Mouse (Mus musculus) liver, postnatal 0 days (tissue): ENCODE results near the gene Best2.

Experiments used
- CTCF ChIP-seq: sonication (generic); IDR thresholded peaks from 2 replicates; pipeline ENCODE4 v1.5.1; 2016; ENCODE audit warnings: antibody characterized with exemption, low read depth
- EP300 ChIP-seq: IDR thresholded peaks from 2 replicates; pipeline ENCODE4 v1.6.1; 2016; ENCODE audit warnings: antibody characterized with exemption, low read depth, mild to moderate bottlenecking

DNA sequence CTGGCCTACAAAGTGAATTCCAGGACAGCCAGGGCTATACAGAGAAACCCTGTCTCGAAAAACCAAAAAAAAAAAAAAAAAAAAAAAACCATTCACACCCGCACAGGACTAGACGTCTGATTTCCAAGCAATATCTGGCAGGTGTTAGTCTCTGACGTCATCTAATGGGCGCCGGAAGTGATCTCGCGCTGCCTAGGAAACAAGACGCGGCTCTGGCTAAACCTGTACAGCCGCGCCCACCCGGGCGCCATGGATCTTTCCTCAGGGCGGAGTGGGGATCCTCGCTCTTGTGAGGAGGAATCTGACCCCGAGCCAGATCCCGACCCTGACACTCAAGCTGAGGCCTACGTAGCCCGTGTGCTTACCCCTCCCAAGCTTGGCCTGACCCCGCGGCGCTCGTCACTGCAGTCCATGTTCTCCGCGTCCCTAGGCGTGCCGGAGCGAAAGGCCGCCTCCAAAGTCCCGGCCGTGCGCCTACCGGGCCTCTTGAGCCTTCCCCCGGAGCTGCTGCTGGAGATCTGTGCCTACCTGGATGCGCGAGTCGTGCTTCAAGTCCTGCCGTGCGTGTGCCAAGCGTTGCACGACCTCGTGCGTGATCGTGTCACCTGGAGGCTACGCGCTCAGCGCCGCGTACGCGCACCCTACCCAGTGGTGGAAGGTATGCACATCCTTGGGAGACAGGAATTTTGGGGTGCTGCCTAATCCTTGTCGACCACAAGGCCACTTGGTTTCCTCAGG, 45.7 kb upstream of the Best2 start, which contains the start of gene Fbxw9:
- TF ChIP-seq CTCF (no peak), EP300 (no peak)
